Comparison of ENCODE assay signal across 8 mouse cellular contexts in genomic region chr19:41384406-41384851, GRCm38 (mm10). TPM values are rescaled to one million over a fixed set of nuclear protein-coding genes. Genes with fewer than 3 reads are reported as not detected.
DNase-seq lines count a peak whose midpoint lies in the region; ATAC-seq and TF ChIP-seq lines count a peak whose summit lies in the region.

No protein-coding gene starts in this region.

- no peaks in the 10 kb centered on the region for H3K36me3 ChIP-seq in heart, adult 2 months (ENCODE audit: control insufficient read depth, insufficient read depth, low read length)
- no peaks in the 10 kb centered on the region for H3K36me3 ChIP-seq in heart, embryonic 14.5 days (ENCODE audit: control insufficient read depth, insufficient read depth, low read length)
- no peaks in the 10 kb centered on the region for H3K36me3 ChIP-seq in liver, embryonic 12.5 days
- H3K36me3 ChIP-seq in neural tube, embryonic 14.5 days (ENCODE audit: control insufficient read depth, insufficient read depth, low read length) = no peaks in the 10 kb centered on the region

- no peak for TF ChIP-seq EP300 in heart, adult 2 months (IDR thresholded peaks at IDR 0.05; ENCODE audit: insufficient read depth, low read depth, low read length)

- peak; percentile 49 for TF ChIP-seq CTCF in heart, adult 2 months (IDR thresholded peaks at IDR 0.05)

- peak overlapping the region; percentile 96 for H3K4me2 ChIP-seq in heart, embryonic 14.5 days (ENCODE audit: low read length)
- peak overlapping the region; percentile 77 for H3K4me2 ChIP-seq in liver, embryonic 12.5 days
- H3K4me2 ChIP-seq in neural tube, embryonic 14.5 days (ENCODE audit: low read depth, low read length) = peak overlapping the region; percentile 92

- peak overlapping the region; percentile 41 for H3K4me3 ChIP-seq in heart, adult 2 months
- peak overlapping the region; percentile 47 to 53 for H3K4me3 ChIP-seq in heart, embryonic 14.5 days (ENCODE audit: control insufficient read depth in 1 of 2, insufficient read depth in 1 of 2, low read depth in 1 of 2, low read length in 2 of 2)
- H3K4me3 ChIP-seq in liver, embryonic 12.5 days = peak overlapping the region; percentile 53
- H3K4me3 ChIP-seq in neural tube, embryonic 14.5 days (ENCODE audit: low read depth, low read length) = peak overlapping the region; percentile 38

- no peaks in the 10 kb centered on the region for H3K79me2 ChIP-seq in heart, adult 2 months (replicated peaks; ENCODE audit: control insufficient read depth, insufficient read depth, low read length)

- H3K9me3 ChIP-seq in heart, embryonic 14.5 days (ENCODE audit: control insufficient read depth, low read length) = no peaks in the 10 kb centered on the region
- H3K9me3 ChIP-seq in liver, embryonic 12.5 days (replicated peaks) = no peaks in the 10 kb centered on the region
- no peaks in the 10 kb centered on the region for H3K9me3 ChIP-seq in neural tube, embryonic 14.5 days (ENCODE audit: control insufficient read depth, low read length)

- H3K9ac ChIP-seq in heart, adult 2 months (ENCODE audit: low read depth, low read length) = 0 out of 2 replicates have a peak overlapping the region, but pooled peaks have one; percentile 29
- H3K9ac ChIP-seq in heart, embryonic 14.5 days (ENCODE audit: low read length) = peak overlapping the region; percentile 60
- peak overlapping the region; percentile 52 for H3K9ac ChIP-seq in liver, embryonic 12.5 days
- H3K9ac ChIP-seq in neural tube, embryonic 14.5 days (replicated peaks; ENCODE audit: low read depth, low read length) = 0 out of 2 replicates have a peak overlapping the region, but pooled peaks have one; percentile 41

- 10% methylated on average over 12 of the region's 12 CpGs for WGBS in heart, adult 2 months
- 11% methylated on average over 12 of the region's 12 CpGs for WGBS in heart, embryonic 14.5 days
- 4% methylated on average over 12 of the region's 12 CpGs for WGBS in liver, embryonic 12.5 days (ENCODE audit: insufficient replicate concordance)
- 14% methylated on average over 12 of the region's 12 CpGs for WGBS in neural tube, embryonic 14.5 days

- no peak for TF ChIP-seq POLR2A in heart, adult 2 months (IDR thresholded peaks at IDR 0.05; ENCODE audit: insufficient read depth, low read depth, low read length)

- H3K27ac ChIP-seq in heart, adult 2 months = peak overlapping the region; percentile 40
- H3K27ac ChIP-seq in heart, embryonic 14.5 days (replicated peaks in 1 of 2; ENCODE audit: control insufficient read depth in 1 of 2, insufficient read depth in 1 of 2, low read depth in 2 of 2, low read length in 2 of 2) = no peak overlapping the region
- H3K27ac ChIP-seq in liver, embryonic 12.5 days = no peak overlapping the region
- no peak overlapping the region for H3K27ac ChIP-seq in neural tube, embryonic 14.5 days (ENCODE audit: low read depth, low read length)

- DNase-seq in heart, adult 2 months = no peak
- DNase-seq in heart, adult 9 months (ENCODE audit: low spot score in 2 of 2) = no peak
- DNase-seq in adrenal gland, postnatal 36 days = peak; percentile 18 to 58
- DNase-seq in gastrocnemius, postnatal 10 days = no peak
- no peak for DNase-seq in layer of hippocampus, adult 11-12 months (ENCODE audit: low spot score)

- intact Hi-C loops in heart, adult 2 months (cut with DNase I) = no loop called here

- peaks cover 3% of the 10 kb centered on the region for H3K4me1 ChIP-seq in heart, adult 2 months (ENCODE audit: control insufficient read depth, insufficient read depth, low read length)
- peaks cover 7 to 25% of the 10 kb centered on the region in 2 experiments for H3K4me1 ChIP-seq in heart, embryonic 14.5 days (ENCODE audit: control insufficient read depth in 2 of 2, insufficient read depth in 2 of 2, low read length in 2 of 2)
- H3K4me1 ChIP-seq in liver, embryonic 12.5 days = peaks cover 15% of the 10 kb centered on the region
- 0 out of 2 replicates have a peak, but pooled peaks cover 4% of the 10 kb centered on the region for H3K4me1 ChIP-seq in neural tube, embryonic 14.5 days (ENCODE audit: control insufficient read depth, insufficient read depth, low read length)

- peaks cover 7% of the 10 kb centered on the region; the same call in 1 of the 2 replicates for H3K27me3 ChIP-seq in heart, adult 2 months (ENCODE audit: control insufficient read depth, insufficient read depth, low read length)
- H3K27me3 ChIP-seq in heart, embryonic 14.5 days (ENCODE audit: control insufficient read depth, insufficient read depth, low read length) = peaks cover 8% of the 10 kb centered on the region; the same call in 1 of the 2 replicates
- peaks cover 27% of the 10 kb centered on the region for H3K27me3 ChIP-seq in liver, embryonic 12.5 days (replicated peaks)
- peaks cover 6% of the 10 kb centered on the region; the same call in 1 of the 2 replicates for H3K27me3 ChIP-seq in neural tube, embryonic 14.5 days (ENCODE audit: control insufficient read depth, insufficient read depth, low read length)

- no peak for ATAC-seq in heart, embryonic 14.5 days (ENCODE audit: insufficient number of reproducible peaks, insufficient read depth, low FRiP score, low read depth)
- no peak for ATAC-seq in liver, embryonic 12.5 days
- ATAC-seq in neural tube, embryonic 14.5 days (ENCODE audit: low read depth) = no peak

RNA-seq across cellular contexts. Expression of gene Pik3ap1, which starts 0.5 kb away (rescaled TPM):
- total RNA-seq in heart, adult 2 months (2021) = 1 to 10 TPM; 1.3 to 2.0 TPM
- 1.9 and 2.0 TPM in 2 replicates for polyA plus RNA-seq in heart, adult 2 months (2012; rRNA removed)
- 10 to 100 TPM in 1 of 2 experiments, 1 to 10 TPM in 1; 9.1 to 19.5 TPM for total RNA-seq in adrenal gland, postnatal 36 days (2021)
- 1.3 and 1.8 TPM in 2 replicates for polyA plus RNA-seq in heart, embryonic 14.5 days (2014; fragmentation: Nextera tagmentation; extraction: Ambion mirVana)
- polyA plus RNA-seq in liver, embryonic 12.5 days (2016; fragmentation: Nextera tagmentation; extraction: Ambion mirVana) = 5.5 and 6.0 TPM in 2 replicates
- polyA plus RNA-seq in neural tube, embryonic 14.5 days (2014; fragmentation: Nextera tagmentation; extraction: Ambion mirVana) = 0.88 and 1.5 TPM in 2 replicates
- total RNA-seq in gastrocnemius, postnatal 10 days (2021) = 1 to 10 TPM in 1 of 2 experiments, under 1 TPM in 1; 0.87 to 2.7 TPM

Comparison
In these comparisons a context has a peak if more than half of its experiments do, and no peak if none do; other contexts are left out.
1. DNase-seq: peak in adrenal gland, postnatal 36 days (2 of 2); none in heart, adult 2 months (0 of 2), heart, adult 9 months (0 of 2), gastrocnemius, postnatal 10 days (single experiment) and layer of hippocampus, adult 11-12 months (single experiment).
2. Peak in every context shown above with its lines, with median percentiles within 50 percentile points of each other: H3K4me3 ChIP-seq, H3K9ac ChIP-seq and H3K4me2 ChIP-seq.